Mouse (Mus musculus) MN1 (cell line): ENCODE results near the gene Csrnp2.
"Not testable (repeated sequence)": the region's sequence is repeated elsewhere in the genome, so short reads cannot be mapped to it uniquely, and the experiment has no call there.

Experiments
- DNase-seq: peaks from one replicate; pipeline ENCODE4 v3.0.0-alpha.2; 2016; ENCODE audit warnings: low spot score

Csrnp2 gene

GRCm38 (mm10) chr15:100495102-100495501, at the start of gene Csrnp2:
Gene Csrnp2, minus strand, starts transcription at chr15:100495488.
- peak; percentile 98 for DNase-seq

- DNase-seq: not testable (repeated sequence)
Measured at GRCm38 (mm10) chr15:100543651-100544030, 48.4 kb upstream of the Csrnp2 start.

DNA sequence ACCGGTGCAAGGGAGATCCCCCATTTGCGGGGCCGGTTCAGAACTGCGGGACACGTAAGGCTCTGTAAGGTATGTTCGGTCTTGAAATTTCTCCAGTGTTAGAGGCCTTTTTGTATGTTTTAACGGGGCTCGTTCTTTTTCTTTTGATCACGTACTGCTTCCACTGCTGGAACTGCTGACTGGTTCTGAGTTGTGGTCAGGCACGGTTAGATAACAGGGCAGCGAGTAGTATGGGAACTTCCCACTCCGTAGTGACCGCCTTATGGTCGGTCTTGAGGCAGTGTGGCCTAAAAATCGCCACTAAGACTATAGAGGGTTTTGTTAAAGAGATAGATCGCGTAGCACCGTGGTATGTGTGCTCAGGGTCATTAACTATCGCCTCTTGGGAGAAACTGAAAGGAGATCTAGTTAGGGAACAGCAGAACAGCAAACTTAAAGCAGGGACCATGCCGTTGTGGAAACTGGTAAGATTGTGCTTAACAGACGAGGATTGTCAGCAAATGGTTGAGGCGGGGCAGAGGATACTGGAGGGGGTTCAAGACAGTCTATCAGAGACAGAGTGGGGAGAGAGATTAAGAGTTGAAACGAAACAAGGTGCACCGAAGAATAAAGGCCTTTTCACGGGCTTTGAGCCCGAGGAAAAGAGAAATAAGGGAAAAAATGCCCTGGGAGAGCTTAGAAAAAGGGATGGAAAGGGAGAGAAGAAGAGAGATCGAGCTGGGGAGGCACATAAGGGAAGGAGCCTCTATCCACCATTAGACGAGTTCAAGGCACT, 47.8 kb upstream of the Csrnp2 start:
- not testable (repeated sequence) for DNase-seq

- DNase-seq: no peak
Measured at GRCm38 (mm10) chr15:100541426-100541825, 46.1 kb upstream of the Csrnp2 start.

GRCm38 (mm10) chr15:100541001-100541400, 45.7 kb upstream of the Csrnp2 start:
- DNase-seq: not testable (repeated sequence)

DNA sequence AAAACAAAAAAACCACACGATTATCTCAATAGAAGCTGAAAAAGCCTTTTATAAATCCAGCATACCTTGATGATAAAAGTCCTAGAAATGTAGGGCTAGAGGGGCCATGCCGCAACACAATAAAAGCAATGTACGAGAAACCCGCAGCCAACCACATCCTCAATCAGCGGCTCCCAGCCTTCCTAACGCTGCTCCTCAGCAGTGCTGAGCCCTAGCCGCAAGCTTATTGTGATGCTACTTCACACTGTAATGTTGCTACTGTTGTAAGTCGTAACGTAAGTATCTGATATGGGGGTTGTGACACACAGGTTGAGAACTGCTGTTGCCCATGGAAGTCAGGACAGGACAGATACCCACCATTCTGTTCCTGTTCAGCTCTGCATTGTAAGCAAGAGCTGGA, 44.1 kb upstream of the Csrnp2 start:
- no peak for DNase-seq

- DNase-seq: peak; percentile 59
Measured at GRCm38 (mm10) chr15:100537913-100538312, 42.6 kb upstream of the Csrnp2 start.

DNA sequence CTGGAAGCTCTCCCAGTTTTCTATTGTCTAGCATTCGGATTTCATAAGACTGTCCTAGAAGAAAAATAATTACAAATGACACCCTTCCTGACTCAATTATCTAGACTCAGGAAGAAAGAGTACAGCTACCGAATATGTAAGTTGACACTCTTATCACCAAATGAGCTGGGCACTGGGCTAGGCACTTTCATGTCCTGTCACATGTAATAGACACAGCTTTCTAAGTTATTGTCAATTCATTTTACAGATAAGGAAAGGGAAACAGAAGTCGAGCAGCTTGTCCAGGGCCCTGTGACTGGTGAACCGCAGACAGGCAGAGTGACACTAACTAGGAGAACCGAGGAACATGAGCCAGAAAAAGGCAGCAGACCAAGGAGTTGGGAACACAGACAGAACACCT, 32.6 kb upstream of the Csrnp2 start:
- no peak for DNase-seq

DNA sequence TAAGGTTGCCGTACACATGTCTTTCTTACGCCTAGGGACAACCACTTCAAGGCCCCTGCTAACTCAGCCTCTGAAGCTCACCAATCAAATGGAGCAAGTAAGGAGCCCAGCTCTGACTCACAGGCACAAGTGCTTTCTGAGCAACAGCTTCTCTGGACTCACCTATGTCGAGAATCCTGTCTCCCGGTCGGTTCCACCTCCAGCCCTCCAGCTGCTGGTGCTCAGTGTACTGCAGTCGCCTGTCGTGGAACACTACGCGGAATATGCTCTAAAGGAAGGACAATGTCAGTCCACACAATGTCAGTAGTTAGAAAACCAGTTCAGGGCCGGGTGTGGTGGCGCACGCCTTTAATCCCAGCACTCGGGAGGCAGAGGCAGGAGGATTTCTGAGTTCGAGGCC, 30.1 kb upstream of the Csrnp2 start:
- no peak for DNase-seq

DNA sequence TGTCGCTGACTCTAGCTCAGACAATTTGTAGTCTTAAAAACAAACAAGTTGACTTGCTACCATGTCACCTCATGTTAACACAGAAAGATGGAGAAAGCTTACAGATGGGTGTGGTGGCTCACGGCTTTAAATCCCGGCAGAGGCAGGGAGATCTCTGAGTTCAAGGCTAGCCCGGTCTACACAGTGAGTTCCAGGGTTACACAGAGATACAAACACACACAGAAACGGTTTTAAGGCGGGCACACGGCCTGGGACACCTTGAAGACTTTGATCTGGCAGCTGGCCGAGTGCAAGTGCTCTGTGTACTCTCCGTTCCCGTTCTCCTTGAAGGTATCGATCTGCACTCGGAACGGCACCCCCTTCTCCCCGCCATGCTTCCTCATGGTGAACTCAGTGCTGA, 25.0 kb upstream of the Csrnp2 start:
- DNase-seq: no peak

DNA sequence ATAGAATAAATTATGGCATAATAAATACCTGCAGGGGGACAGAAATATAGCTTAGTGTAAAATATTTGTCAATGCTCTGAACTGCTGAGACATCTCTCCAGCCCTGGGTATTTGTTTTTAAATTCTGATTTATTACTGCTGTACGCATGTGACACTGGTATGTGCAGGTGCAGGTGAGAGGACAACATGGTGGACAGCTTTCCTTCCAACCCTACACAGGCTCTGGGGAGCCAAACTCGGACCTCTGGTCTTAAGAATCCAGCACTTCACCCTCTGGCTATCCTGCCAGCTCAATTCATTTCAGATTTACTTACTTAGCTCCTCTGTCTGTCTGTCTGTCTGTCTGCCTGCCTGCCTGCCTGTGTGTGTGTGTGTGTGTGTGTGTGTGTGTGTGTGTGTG, 19.8 kb upstream of the Csrnp2 start:
- no peak for DNase-seq

DNA sequence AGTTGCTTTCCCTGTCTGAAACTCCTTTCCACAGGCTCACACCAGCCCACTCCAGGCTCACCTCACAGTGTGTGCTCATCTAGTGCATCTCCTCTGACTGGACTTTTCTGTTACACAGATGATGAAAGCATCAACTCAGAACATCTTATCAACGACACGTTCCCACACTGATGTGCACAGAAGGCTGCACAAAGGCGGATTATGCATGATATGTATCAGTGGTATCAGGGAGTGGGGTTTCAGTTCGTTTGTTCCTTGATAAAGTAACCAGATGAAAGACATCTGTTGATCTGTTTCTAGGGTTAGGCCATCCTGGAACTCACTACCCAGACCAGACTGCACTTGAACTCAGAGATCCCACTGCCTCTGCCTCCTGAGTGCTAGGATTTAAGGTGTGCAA, 18.1 kb upstream of the Csrnp2 start:
- no peak for DNase-seq

DNA sequence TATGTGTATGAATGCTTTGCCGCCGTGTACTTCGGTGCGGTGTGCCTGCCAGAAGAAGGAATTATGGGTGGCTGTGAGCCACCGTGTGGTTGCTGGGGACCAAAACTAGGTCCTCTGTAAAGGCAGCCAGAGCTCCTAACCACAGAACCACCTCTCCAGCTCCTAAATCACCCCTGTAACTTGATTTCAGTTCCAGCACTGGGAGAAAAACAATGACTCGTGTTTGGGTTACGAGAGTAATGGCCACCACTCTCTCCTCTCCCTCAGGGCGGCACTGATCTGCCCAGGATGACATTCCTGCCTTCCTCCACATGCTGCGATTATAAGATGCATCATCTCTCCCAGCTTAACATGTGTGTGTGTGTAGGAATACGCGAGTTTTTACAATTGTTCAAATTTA, 14.8 kb upstream of the Csrnp2 start:
- DNase-seq: no peak

GRCm38 (mm10) chr15:100508454-100509167, 13.3 kb upstream of the Csrnp2 start:
- DNase-seq: no peak

DNA sequence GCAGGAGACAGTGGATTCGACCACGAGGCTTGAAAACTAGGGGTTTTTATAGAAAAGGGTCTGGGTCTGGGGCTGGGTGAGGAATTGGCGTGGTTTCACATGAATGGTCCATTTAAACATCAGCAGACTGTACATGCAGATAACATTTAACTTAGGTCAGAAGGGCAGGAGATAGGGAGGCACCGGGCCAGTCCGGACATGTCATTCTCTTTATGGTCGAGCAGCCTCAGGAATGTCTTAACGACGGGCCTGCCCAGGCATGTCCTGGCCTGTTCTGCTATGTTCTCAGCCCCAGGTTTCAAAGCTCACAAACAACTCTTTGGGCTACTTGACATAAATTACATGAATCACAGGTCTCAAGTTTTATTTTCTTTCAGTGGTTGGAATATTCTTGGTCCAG, 4.2 kb upstream of the Csrnp2 start:
- DNase-seq: not testable (repeated sequence)

DNA sequence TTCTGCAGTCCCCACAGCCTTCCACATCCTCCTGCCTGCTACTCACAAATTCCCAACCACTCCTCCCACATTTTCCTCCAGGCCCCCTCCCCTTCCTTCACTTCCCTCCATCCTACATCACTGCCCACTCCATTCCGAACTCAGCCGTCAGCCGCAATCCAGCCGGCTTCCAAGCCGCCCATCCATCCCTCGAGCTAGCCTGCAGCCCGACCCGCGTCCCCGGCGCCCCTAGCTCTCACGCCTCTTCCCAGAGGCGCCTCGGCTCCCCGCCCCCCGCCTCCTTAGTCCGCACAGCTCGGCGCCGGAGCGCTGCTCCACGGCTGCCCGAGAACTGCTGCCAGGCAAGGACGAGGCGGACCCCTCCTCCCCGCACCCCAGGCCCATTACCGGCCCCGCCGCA, 641 bp downstream of the Csrnp2 start:
- no peak for DNase-seq

DNA sequence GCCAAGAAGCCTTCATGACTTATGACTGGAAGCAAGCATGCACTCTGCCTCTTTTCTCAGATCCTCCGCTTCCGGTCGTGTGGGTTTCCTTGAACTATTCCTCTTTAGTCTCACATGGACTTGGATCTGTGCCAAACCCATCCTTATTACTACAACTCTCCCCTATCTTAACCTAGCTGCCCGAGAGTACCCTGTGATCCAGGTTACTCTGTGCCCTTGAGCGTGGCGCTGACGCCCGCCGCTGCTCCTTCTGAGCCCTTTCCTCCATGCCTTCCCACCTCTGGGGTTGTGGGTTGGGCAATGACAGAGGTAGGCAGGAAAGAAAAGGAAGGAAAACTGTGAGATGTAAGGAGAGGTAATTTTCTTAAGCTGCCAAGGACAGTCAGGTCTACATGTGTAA, 3.3 kb downstream of the Csrnp2 start:
- DNase-seq: no peak

- DNase-seq: no peak
Measured at GRCm38 (mm10) chr15:100489263-100489662, 6.0 kb downstream of the Csrnp2 start.

GRCm38 (mm10) chr15:100488297-100488696, 7.0 kb downstream of the Csrnp2 start:
- not testable (repeated sequence) for DNase-seq

DNA sequence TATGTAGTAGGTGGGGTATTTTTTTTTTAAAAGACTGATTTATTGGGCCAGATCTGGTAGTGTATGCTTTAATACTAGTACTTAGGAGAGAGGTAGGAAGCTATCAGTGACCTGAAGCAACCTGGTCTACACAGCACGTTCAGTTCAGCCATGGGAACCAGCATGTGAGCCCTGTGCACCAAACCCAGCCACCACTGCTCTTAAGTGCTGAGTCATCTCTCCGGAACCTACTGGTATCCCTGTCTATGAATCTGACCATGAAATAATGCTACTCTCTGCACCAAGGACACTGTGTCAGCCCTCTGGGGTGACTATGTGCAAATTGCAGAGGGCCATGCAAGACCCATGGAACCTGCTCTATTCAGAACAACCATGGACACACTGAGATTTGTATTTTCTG, 8.2 kb downstream of the Csrnp2 start:
- DNase-seq: no peak

- DNase-seq: no peak
Measured at GRCm38 (mm10) chr15:100486450-100486849, 8.8 kb downstream of the Csrnp2 start.

GRCm38 (mm10) chr15:100485576-100485975, 9.7 kb downstream of the Csrnp2 start:
- DNase-seq: no peak

- no peak for DNase-seq
Measured at GRCm38 (mm10) chr15:100478925-100479324, 16.4 kb downstream of the Csrnp2 start.

DNA sequence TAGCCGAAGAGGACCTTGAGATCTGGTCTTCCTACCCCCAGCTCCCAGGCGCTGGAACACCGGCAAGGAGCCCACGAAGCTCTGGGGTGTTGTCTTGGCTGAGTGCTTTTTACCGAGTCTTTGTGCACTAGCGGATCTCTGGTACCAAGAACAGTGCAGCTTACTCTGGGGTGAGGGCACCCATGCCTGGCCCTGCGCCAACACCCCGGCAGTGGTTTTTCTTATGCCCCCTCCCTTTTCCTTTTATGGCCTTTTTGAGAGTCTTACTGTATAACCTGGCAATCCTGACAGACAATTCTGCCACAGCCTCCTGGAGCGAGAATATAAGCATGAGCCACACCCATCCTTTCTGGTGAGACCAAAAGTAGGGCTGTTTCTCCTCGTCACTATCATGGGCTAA, 16.9 kb downstream of the Csrnp2 start:
- DNase-seq: no peak
